Comparison of ENCODE assay signal across 20 mouse cellular contexts in the genomic region with DNA sequence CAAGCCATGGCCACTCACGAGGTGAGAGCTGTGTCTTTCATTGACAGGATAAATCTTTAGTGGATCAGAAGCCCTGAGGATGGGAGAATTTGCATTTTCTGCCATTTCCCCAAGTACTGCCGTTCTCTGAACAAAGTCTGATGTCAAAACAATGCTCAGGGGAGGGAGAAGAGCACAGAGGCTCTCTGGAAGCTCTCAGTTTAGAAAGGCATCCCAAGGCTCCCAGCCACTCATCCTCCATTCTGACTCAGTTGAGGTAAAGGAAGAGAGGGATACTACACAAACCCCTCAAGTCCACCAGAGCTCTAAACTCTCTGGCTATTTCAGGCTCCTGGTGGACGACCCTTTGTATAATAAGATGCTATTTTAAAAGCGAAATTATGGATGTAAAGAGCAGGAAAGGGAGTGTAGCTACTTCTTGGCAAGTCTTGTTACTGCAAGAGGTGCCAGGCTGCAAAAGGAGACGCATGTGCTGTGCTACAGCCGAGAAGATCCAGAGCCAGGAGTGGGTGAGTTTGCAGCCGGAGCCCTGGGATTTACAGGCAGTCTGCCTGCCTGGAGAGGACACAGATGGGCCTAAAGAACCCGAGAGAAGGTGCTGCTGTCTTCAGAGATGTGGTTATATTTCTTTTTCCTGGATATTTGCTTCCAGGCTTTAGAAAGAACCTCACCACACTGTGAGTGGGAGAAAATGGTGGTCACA. TPM values are rescaled to one million over a fixed set of nuclear protein-coding genes. Genes with fewer than 3 reads are reported as not detected.
A peak's percentile ranks its signal among the peaks of the same experiment; 100 is the strongest.
DNase-seq lines count a peak whose midpoint lies in the region; ATAC-seq and TF ChIP-seq lines count a peak whose summit lies in the region.
"Had no signal": no experiment of that assay in that cellular context is flagged by ENCODE, and none has a peak within 500 bp of the region (broad histone marks: within the 10 kb centered on the region; RNA-seq: fewer than 3 reads in every experiment).

No protein-coding gene starts in this region.

- no peak for ATAC-seq in liver, postnatal 0 days
- ATAC-seq: hindbrain, postnatal 0 days had no signal

- H3K27ac ChIP-seq in liver, postnatal 0 days (ENCODE audit: low read depth) = no peak overlapping the region
- H3K27ac ChIP-seq in hindbrain, embryonic 10.5 days = no peak overlapping the region
- H3K27ac ChIP-seq: hindbrain, postnatal 0 days; limb, embryonic 10.5 days; liver, embryonic 13.5 days had no signal

- no peak overlapping the region for H3K9ac ChIP-seq in liver, postnatal 0 days (replicated peaks)
- H3K9ac ChIP-seq: liver, embryonic 13.5 days had no signal

- no peak for TF ChIP-seq EP300 in liver, postnatal 0 days (IDR thresholded peaks at IDR 0.05; ENCODE audit: low read depth)

- no peaks in the 10 kb centered on the region for H3K9me3 ChIP-seq in liver, postnatal 0 days (ENCODE audit: low read length)
- no peaks in the 10 kb centered on the region for H3K9me3 ChIP-seq in hindbrain, embryonic 10.5 days
- H3K9me3 ChIP-seq: limb, embryonic 10.5 days; liver, embryonic 13.5 days had no signal

- H3K36me3 ChIP-seq in liver, postnatal 0 days (replicated peaks; ENCODE audit: insufficient read depth, low read length) = no peaks in the 10 kb centered on the region
- H3K36me3 ChIP-seq in hindbrain, embryonic 10.5 days = no peaks in the 10 kb centered on the region
- H3K36me3 ChIP-seq: limb, embryonic 10.5 days; liver, embryonic 13.5 days had no signal

- TF ChIP-seq CTCF in liver, postnatal 0 days (IDR thresholded peaks at IDR 0.05; ENCODE audit: low read depth) = no peak

- DNase-seq in layer of hippocampus, adult 11-12 months (ENCODE audit: low spot score) = peak; percentile 78
- DNase-seq in layer of hippocampus, postnatal 25 days (ENCODE audit: extremely low spot score in 1 of 2, low spot score in 1 of 2) = no peak
- peak; percentile 80 to 81 for DNase-seq in layer of hippocampus, adult 8-10 months (ENCODE audit: low spot score in 2 of 2)
- peak; percentile 69 to 97 for DNase-seq in left cerebral cortex, postnatal 25 days (ENCODE audit: low spot score in 2 of 2)
- no peak for DNase-seq in liver, postnatal 0 days
- no peak for DNase-seq in cerebellum, adult 8-10 months
- no peak for DNase-seq in hindbrain, embryonic 10.5 days (ENCODE audit: low spot score)
- DNase-seq: adrenal gland, adult 2 months; B cell, adult 2 months; cerebellum, postnatal 10 days; heart, adult 11 months; heart, postnatal 10 days; kidney, adult 9 months; liver, embryonic 13.5 days; lung, postnatal 10 days; spleen, adult 18-20 months had no signal

- H3K4me2 ChIP-seq in liver, postnatal 0 days (ENCODE audit: low read depth, low read length) = no peak overlapping the region
- H3K4me2 ChIP-seq: liver, embryonic 13.5 days; midbrain, embryonic 11.5 days had no signal

- H3K4me1 ChIP-seq in liver, postnatal 0 days (ENCODE audit: insufficient read depth) = no peaks in the 10 kb centered on the region
- H3K4me1 ChIP-seq in hindbrain, embryonic 10.5 days (replicated peaks) = no peaks in the 10 kb centered on the region
- H3K4me1 ChIP-seq: limb, embryonic 10.5 days; liver, embryonic 13.5 days had no signal

- H3K27me3 ChIP-seq in liver, postnatal 0 days (ENCODE audit: insufficient read depth, low read length) = no peaks in the 10 kb centered on the region
- no peaks in the 10 kb centered on the region for H3K27me3 ChIP-seq in hindbrain, embryonic 10.5 days (ENCODE audit: insufficient read depth, poor library complexity, severe bottlenecking)

- 52% methylated on average over 8 of the region's 8 CpGs for WGBS in liver, postnatal 0 days (ENCODE audit: insufficient replicate concordance)
- WGBS in hindbrain, embryonic 10.5 days = 70% methylated on average over 8 of the region's 8 CpGs

- intact Hi-C loops in left cerebral cortex, postnatal 25 days (cut with DNase I) = loop anchor here (1.0 kb wide), 1 partner anchor 94 kb away; no protein-coding TSS in a partner anchor

- no peak overlapping the region for H3K4me3 ChIP-seq in liver, postnatal 0 days (ENCODE audit: low read depth, low read length)
- no peak overlapping the region for H3K4me3 ChIP-seq in hindbrain, embryonic 10.5 days
- H3K4me3 ChIP-seq: limb, embryonic 10.5 days; liver, embryonic 13.5 days; myocyte had no signal

RNA-seq across cellular contexts. Expression of a gene that starts 11.1 kb away (rescaled TPM):
- 100 to 1,000 TPM; 681 to 734 TPM for total RNA-seq in layer of hippocampus, postnatal 25 days (2021)
- total RNA-seq in layer of hippocampus, adult 8-10 months (2022) = 100 to 1,000 TPM; 514 to 576 (median 548) TPM
- total RNA-seq in left cerebral cortex, postnatal 25 days (2021) = 100 to 1,000 TPM; 670 to 812 TPM
- polyA plus RNA-seq in liver, postnatal 0 days (2015; fragmentation: Nextera tagmentation; extraction: Ambion mirVana) = not detected in 2 replicates
- polyA plus RNA-seq in hindbrain, embryonic 10.5 days (2016; fragmentation: Nextera tagmentation; extraction: Ambion mirVana) = 1.7 and 2.4 TPM in 2 replicates

Comparison
In these comparisons a context has a peak if more than half of its experiments do, and no peak if none do; other contexts are left out.
1. DNase-seq: peak in layer of hippocampus, adult 11-12 months (single experiment), layer of hippocampus, adult 8-10 months (2 of 2) and left cerebral cortex, postnatal 25 days (2 of 2); none in layer of hippocampus, postnatal 25 days (0 of 2), liver, postnatal 0 days (single experiment), cerebellum, adult 8-10 months (single experiment) and hindbrain, embryonic 10.5 days (single experiment).